Mouse (Mus musculus) forebrain, embryonic 11.5 days (tissue): Measurements from ENCODE around the gene Hoxc11. TPM values are rescaled to one million over a fixed set of nuclear protein-coding genes. Genes with fewer than 3 reads are reported as not detected.

Experiments
- ATAC-seq: fragments of 200-750 bp; cut with Nextera tagmentation; replicated peaks from 2 replicates; pipeline ENCODE4 v1.8.0; 2017; ENCODE audit warnings: moderate TSS enrichment; ENCODE audit not compliant: low FRiP score
- DNase-seq: peaks from one replicate; pipeline ENCODE4 v3.0.0-alpha.2; 2017; ENCODE audit warnings: low spot score
- H3K27ac ChIP-seq: fragments of 300-500 bp; sonication (generic); 2 replicates; pipeline ENCODE4 v1.5.1; 2014; ENCODE audit warnings: low read depth, low read length
- H3K27me3 ChIP-seq: fragments of 300-500 bp; sonication (generic); 2 replicates; pipeline ENCODE4 v1.6.1; 2014; ENCODE audit warnings: mild to moderate bottlenecking, low read length, mixed read lengths; ENCODE audit not compliant: control insufficient read depth, insufficient read depth
- H3K36me3 ChIP-seq: fragments of 300-500 bp; sonication (generic); 2 replicates; pipeline ENCODE4 v1.6.1; 2014; ENCODE audit warnings: mild to moderate bottlenecking, low read length, moderate library complexity, mixed read lengths; ENCODE audit not compliant: control insufficient read depth, insufficient read depth
- H3K4me1 ChIP-seq: fragments of 300-500 bp; sonication (generic); replicated peaks from 2 replicates; pipeline ENCODE4 v1.6.1; 2014; ENCODE audit warnings: low read length, mixed read lengths; ENCODE audit not compliant: control insufficient read depth, insufficient read depth
- H3K4me2 ChIP-seq: fragments of 300-500 bp; sonication (generic); 2 replicates; pipeline ENCODE4 v1.6.1; 2014; ENCODE audit warnings: low read depth, mild to moderate bottlenecking, low read length, moderate library complexity, mixed read lengths; ENCODE audit not compliant: severe bottlenecking
- H3K4me3 ChIP-seq: fragments of 300-500 bp; sonication (generic); 2 replicates; pipeline ENCODE4 v1.5.1; 2014; ENCODE audit warnings: low read depth, low read length
- H3K9ac ChIP-seq: fragments of 300-500 bp; sonication (generic); 2 replicates; pipeline ENCODE4 v1.6.1; 2014; ENCODE audit warnings: low read length
- H3K9me3 ChIP-seq: fragments of 300-500 bp; sonication (generic); 2 replicates; pipeline ENCODE4 v1.6.1; 2016; ENCODE audit warnings: low read length, mixed read lengths; ENCODE audit not compliant: control insufficient read depth
- WGBS: fragments of 180-500 bp; shearing (Covaris S2); extraction: QIAGEN DNeasy Blood & Tissue Kit; methylation state at CpG from one replicate; pipeline ENCODE4 v1.1.7; 2014; 5-methylcytosine and 5-hydroxymethylcytosine counted together
- polyA plus RNA-seq: library from polyadenylated mRNA; unstranded; fragments of >200 nt; fragmentation: Nextera tagmentation; extraction: Ambion mirVana; gene quantifications from 2 replicates; pipeline ENCODE4 v1.2.1, GENCODE M21; 2014

Gene Hoxc11
- polyA plus RNA-seq, 1 experiment from 2014 or later = not detected

DNA sequence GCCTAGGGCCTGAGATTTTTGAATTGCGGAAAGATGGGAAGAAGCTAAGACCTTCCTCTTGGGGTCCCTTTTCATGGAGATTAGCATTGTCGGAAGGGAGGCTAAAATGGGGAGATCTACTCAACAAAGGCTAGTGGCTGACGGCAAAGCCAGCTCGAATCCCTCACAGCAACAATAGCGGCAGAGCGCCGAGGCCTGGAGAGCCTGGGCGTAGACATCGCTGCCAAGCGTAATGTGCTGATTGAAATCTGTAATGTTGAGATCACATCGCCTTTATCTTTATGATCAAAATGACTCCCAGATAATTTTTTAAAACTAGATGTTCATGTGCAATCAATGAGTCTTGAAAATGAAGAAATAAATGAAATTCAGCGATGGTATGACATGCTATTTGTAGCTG is 19.8 kb upstream of the Hoxc11 start:
- H3K9ac ChIP-seq = no peak overlapping the region
- H3K9me3 ChIP-seq = no peaks in the 10 kb centered on the region
- H3K4me3 ChIP-seq = no peak overlapping the region
- DNase-seq (peak; percentile 56), ATAC-seq (no peak)
- no peaks in the 10 kb centered on the region for H3K36me3 ChIP-seq
- WGBS = 2% methylated on average over 12 of the region's 12 CpGs
- peaks cover 99% of the 10 kb centered on the region for H3K27me3 ChIP-seq
- H3K4me1 ChIP-seq = no peaks in the 10 kb centered on the region
- no peak overlapping the region for H3K27ac ChIP-seq
- no peak overlapping the region for H3K4me2 ChIP-seq

DNA sequence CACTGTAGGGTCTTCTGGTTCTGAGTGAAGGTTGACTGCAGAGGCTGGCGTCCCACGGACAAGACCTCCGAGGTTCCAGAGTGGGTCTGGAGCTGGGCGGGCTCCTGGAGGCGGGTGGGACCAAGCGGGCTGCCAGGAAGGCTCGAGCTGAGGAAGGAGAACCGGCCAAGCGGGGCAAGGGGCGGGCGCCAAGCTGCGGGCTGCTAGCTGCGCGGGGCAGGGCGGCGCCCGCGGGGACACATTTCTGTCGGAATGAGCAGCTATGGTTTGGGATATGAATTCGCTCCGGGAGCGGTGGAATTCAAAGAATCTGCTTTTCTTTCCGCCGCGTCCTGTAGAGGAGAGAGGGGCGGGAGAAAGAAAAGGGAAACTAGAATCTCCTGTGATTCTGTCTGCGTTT is 19.3 kb upstream of the Hoxc11 start:
- ATAC-seq (no peak), DNase-seq (peak; percentile 59)
- H3K27me3 ChIP-seq = peaks cover 99% of the 10 kb centered on the region
- no peak overlapping the region for H3K4me3 ChIP-seq
- no peaks in the 10 kb centered on the region for H3K9me3 ChIP-seq
- no peak overlapping the region for H3K4me2 ChIP-seq
- H3K27ac ChIP-seq = no peak overlapping the region
- no peaks in the 10 kb centered on the region for H3K36me3 ChIP-seq
- H3K4me1 ChIP-seq = no peaks in the 10 kb centered on the region
- under 1% methylated on average over 27 of the region's 27 CpGs for WGBS
- H3K9ac ChIP-seq = no peak overlapping the region

DNA sequence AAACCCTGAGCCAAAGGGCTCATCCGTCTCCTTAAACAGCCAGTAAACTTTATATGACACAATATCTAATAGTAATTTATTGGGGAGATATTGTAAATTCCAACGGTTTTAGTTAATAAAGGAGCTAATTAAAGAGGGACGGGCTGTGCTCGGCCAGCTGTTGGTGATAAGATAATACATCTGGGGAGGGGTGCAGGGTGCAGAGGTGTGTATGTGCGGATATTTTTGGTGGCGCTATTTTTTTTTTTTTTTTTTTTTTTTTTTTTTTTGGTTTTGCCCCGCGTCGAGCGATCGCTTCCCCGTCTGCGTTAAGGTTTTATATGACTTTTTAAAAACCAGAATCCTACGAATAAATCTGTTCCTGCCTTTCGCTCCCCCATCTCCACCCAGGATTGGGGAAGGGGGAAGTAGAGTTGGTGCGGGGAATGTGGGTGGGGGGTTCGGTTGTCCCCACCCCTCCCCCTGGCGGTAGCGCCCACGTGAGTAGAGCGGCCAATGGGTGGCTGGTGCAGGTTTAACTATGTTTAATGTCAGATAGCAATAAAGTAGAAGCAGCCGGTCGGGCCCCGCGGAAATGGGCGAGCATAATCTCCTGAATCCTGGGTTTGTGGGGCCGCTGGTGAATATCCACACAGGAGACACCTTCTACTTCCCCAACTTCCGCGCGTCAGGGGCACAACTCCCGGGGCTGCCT is 17.8 kb upstream of the Hoxc11 start, which contains the start of gene Hoxc12:
Hoxc12 (plus strand) TSS at position 479 of the 694 bp plus-strand sequence.
- H3K9me3 ChIP-seq = no peaks in the 10 kb centered on the region
- no peak within 1 kb of the TSS for H3K4me3 ChIP-seq
- no peak within 1 kb of the TSS for H3K27ac ChIP-seq
- H3K9ac ChIP-seq = no peak within 1 kb of the TSS
- H3K36me3 ChIP-seq = no peaks in the 10 kb centered on the region
- ATAC-seq = no peak
- peaks cover 99% of the 10 kb centered on the region for H3K27me3 ChIP-seq
- WGBS = 1% methylated on average over 31 of the region's 31 CpGs
- DNase-seq = no peak
- H3K4me1 ChIP-seq = no peaks in the 10 kb centered on the region
- H3K4me2 ChIP-seq = no peak within 1 kb of the TSS

DNA sequence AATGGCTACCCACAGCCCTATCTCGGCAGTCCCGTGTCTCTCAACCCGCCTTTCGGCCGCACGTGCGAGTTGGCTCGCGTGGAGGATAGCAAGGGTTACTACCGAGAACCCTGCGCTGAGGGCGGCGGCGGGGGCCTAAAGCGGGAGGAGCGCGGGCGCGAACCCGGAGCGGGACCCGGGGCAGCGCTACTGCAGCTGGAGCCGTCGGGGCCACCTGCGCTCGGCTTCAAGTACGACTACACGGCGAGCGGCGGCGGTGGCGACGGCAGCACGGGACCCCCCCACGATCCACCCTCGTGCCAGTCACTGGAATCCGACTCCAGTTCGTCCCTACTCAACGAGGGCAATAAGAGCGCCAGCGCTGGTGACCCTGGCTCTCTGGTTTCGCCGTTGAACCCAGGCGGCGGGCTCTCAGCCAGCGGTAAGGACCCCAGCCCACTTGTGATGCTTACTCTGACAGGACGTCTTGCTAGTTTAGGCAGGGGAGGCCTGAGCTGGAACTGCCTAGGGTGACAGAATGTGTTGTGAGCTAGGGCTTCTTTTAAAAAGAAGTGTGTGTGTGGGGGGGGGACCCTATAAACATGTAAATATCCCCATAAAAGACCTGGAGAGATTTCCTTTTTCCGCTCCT is 17.1 kb upstream of the Hoxc11 start:
- under 1% methylated on average over 50 of the region's 50 CpGs for WGBS
- H3K27ac ChIP-seq = no peak overlapping the region
- no peaks in the 10 kb centered on the region for H3K4me1 ChIP-seq
- no peak for ATAC-seq
- H3K27me3 ChIP-seq = peaks cover 99% of the 10 kb centered on the region
- DNase-seq = peak; percentile 57
- H3K9me3 ChIP-seq = no peaks in the 10 kb centered on the region
- H3K36me3 ChIP-seq = no peaks in the 10 kb centered on the region
- no peak overlapping the region for H3K4me2 ChIP-seq
- no peak overlapping the region for H3K9ac ChIP-seq
- H3K4me3 ChIP-seq = no peak overlapping the region

DNA sequence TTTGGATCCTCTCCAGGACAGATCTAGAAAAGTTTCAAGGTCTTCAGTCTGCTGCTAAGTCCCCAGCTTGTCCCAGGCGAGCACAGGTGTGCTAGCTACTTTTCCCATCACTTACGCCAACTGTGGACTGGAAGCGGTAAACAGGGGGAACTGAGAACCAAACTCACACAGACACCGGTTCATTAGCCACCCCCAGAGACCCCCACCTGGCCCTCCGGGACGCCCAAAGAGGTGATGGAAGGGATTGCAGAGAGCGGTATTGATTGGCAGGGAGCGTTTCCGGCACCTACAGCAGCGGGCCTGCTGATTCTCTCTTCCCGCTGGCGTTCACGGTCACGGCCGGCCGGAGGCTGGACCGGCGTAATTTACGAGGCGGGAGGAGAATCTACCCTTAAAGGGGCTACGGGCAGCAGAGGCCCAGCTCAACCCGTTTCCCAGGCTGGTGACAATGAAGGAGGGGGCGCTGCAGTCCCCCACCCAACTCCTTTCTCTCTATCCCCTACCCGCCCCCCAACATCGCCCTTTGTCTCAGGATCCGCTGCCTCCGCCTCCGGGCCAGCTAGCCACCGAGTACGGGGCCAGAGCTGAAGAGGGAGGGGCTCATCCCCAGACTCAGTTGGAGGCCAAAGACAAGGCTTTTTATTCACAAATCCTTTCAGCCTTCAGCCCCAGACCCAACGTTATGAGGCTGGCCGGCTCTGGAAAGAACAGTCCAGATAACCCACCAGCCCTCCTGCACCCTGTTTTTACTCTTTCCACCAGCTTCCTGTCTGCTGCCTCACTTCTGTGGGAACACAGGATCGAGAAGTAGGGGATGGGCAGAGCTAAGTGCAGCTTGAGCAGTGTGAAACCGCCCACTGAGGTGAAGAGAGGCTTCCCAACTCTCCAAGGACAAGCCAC is 14.7 kb upstream of the Hoxc11 start:
- ATAC-seq = no peak
- no peaks in the 10 kb centered on the region for H3K36me3 ChIP-seq
- no peaks in the 10 kb centered on the region for H3K9me3 ChIP-seq
- 2% methylated on average over 34 of the region's 34 CpGs for WGBS
- no peak overlapping the region for H3K4me2 ChIP-seq
- H3K4me3 ChIP-seq = no peak overlapping the region
- peak; percentile 52 for DNase-seq
- H3K4me1 ChIP-seq = no peaks in the 10 kb centered on the region; the same call in 1 of the 2 replicates
- H3K9ac ChIP-seq = no peak overlapping the region
- H3K27ac ChIP-seq = no peak overlapping the region
- H3K27me3 ChIP-seq = peaks cover 98% of the 10 kb centered on the region

DNA sequence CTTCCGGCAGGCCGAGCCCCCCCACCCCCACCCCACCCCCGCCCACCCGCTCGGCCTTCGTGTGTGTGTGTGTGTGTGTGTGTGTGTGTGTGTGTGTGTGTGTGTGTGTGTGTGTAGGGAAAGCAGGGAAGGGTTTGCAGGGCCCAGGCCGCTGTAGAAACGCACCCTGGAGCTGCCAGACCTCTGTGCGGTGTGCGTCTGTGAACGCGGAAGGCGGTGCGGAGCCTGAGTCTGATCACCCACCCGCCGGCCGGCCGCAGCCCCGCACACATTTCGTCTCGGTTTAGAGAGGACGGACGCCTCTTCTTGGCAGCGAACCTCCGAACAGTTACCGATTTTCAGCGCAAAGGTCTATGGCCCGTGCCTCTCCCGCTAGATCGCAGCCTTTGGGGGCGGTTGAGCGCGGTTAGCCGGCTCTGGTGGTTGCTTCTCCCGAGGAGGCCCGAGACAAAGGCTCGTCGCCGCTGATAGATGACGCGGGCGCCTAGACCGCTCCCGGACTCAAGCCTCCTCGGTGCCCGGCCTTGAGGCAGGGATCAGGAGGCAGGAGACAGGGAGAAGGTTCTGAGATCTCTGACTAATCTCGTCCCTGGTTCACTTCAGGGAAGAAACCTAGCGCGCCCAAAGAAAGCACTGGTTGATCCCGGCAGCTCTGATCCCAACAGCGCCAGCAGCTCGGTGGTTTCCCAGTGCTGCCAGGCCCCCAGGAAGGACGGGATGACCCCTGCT is 11.3 kb upstream of the Hoxc11 start:
- Histone ChIP-seq H3K27me3 (peaks cover 98% of the 10 kb centered on the region), H3K9ac (no peak overlapping the region), H3K4me3 (no peak overlapping the region), H3K4me1 (no peaks in the 10 kb centered on the region; the same call in 1 of the 2 replicates), H3K9me3 (no peaks in the 10 kb centered on the region), H3K4me2 (no peak overlapping the region), H3K27ac (no peak overlapping the region), H3K36me3 (no peaks in the 10 kb centered on the region)
- ATAC-seq (no peak), DNase-seq (no peak)
- under 1% methylated on average over 44 of the region's 53 CpGs for WGBS

DNA sequence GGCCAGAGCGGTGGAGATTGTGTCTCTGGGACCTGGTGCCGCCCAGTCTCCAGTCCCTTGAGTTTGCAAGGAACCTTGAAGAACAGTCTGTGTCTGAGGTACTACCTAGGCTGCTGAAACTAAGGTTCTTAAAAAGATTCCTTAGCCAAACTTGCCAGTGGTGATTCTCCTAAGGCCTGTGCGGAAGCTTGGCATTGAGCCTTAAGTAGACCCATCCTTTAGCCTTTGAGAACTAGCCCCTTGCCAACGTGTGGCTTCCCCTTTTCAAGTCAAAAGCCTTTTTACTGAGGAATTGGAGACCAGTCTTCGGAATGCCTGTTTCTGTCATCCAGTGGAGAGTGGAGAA is 10.8 kb upstream of the Hoxc11 start:
- ATAC-seq (no peak), DNase-seq (no peak)
- Histone ChIP-seq H3K9me3 (no peaks in the 10 kb centered on the region), H3K4me3 (no peak overlapping the region), H3K4me2 (no peak overlapping the region), H3K4me1 (no peaks in the 10 kb centered on the region; the same call in 1 of the 2 replicates), H3K9ac (no peak overlapping the region), H3K27me3 (peaks cover 98% of the 10 kb centered on the region), H3K27ac (no peak overlapping the region), H3K36me3 (no peaks in the 10 kb centered on the region)
- 1% methylated on average over 5 of the region's 5 CpGs for WGBS
